Mouse (Mus musculus) forebrain, embryonic 16.5 days (tissue): ENCODE measurements around the gene Dnah8. TPM values are rescaled to one million over a fixed set of nuclear protein-coding genes. Genes with fewer than 3 reads are reported as not detected.

Source experiments
- ATAC-seq: fragments of 200-750 bp; cut with Nextera tagmentation; 2 replicates; pipeline ENCODE4 v1.8.0; 2017; ENCODE audit warnings: mild to moderate bottlenecking, moderate library complexity
- H3K27ac ChIP-seq: fragments of 300-500 bp; sonication (generic); 2 replicates; pipeline ENCODE4 v1.5.1; 2014; ENCODE audit warnings: low read length, control low read depth
- H3K27me3 ChIP-seq: fragments of 300-500 bp; sonication (generic); replicated peaks from 2 replicates; pipeline ENCODE4 v1.6.1; 2014; ENCODE audit warnings: low read length; ENCODE audit not compliant: control insufficient read depth, insufficient read depth
- H3K36me3 ChIP-seq: fragments of 300-500 bp; sonication (generic); 2 replicates; pipeline ENCODE4 v1.6.1; 2014; ENCODE audit not compliant: control insufficient read depth, insufficient read depth
- H3K4me1 ChIP-seq: fragments of 300-500 bp; sonication (generic); replicated peaks from 2 replicates; pipeline ENCODE4 v1.6.1; 2014; ENCODE audit warnings: low read length; ENCODE audit not compliant: control insufficient read depth, insufficient read depth
- H3K4me2 ChIP-seq: fragments of 300-500 bp; sonication (generic); 2 replicates; pipeline ENCODE4 v1.6.1; 2014; ENCODE audit warnings: mild to moderate bottlenecking, low read length, control low read depth
- H3K4me3 ChIP-seq: fragments of 300-500 bp; sonication (generic); replicated peaks from 2 replicates; pipeline ENCODE4 v1.5.1; 2014; ENCODE audit warnings: mild to moderate bottlenecking, low read length, control low read depth
- H3K9ac ChIP-seq: fragments of 300-500 bp; sonication (generic); replicated peaks from 2 replicates; pipeline ENCODE4 v1.6.1; 2014; ENCODE audit warnings: low read depth, low read length, control low read depth
- H3K9me3 ChIP-seq: fragments of 300-500 bp; sonication (generic); 2 replicates; pipeline ENCODE4 v1.6.1; 2016; ENCODE audit warnings: low read length; ENCODE audit not compliant: control insufficient read depth
- WGBS: fragments of 180-500 bp; shearing (Covaris S2); extraction: QIAGEN DNeasy Blood & Tissue Kit; methylation state at CpG from one replicate; pipeline ENCODE4 v1.1.7; 2014; 5-methylcytosine and 5-hydroxymethylcytosine counted together
- polyA plus RNA-seq: library from polyadenylated mRNA; unstranded; fragments of >200 nt; fragmentation: Nextera tagmentation; extraction: Ambion mirVana; gene quantifications from 2 replicates; pipeline ENCODE4 v1.2.1, GENCODE M21; 2015

Gene Dnah8
- polyA plus RNA-seq, 1 experiment from 2014 or later: 1.6 TPM

DNA sequence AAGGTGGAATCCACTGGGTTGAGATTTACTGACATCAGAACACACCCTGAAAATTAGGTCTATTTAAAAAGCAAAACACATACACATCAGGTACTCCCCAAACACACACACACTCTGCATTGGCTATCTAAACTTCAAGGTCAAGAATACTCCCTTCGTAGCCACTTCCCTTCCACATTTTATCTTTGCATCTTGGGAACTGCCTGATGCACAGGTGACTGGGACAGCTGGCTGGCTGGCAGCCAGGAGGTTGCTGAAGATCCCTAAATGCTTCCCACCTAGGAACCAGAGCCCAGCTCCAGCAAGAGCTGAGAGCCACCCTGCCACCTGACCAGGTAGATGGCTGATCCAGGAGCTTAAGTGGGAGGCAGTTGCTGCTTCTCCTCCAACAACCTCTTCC lies 212.9 kb downstream of the Dnah8 start:
- WGBS: 72% methylated on average over 1 of the region's 1 CpGs
- Histone ChIP-seq H3K4me2 (no peak overlapping the region), H3K9me3 (no peaks in the 10 kb centered on the region), H3K27me3 (no peaks in the 10 kb centered on the region), H3K27ac (no peak overlapping the region), H3K4me3 (no peak overlapping the region), H3K4me1 (0 out of 2 replicates have a peak, but pooled peaks cover 2% of the 10 kb centered on the region), H3K36me3 (no peaks in the 10 kb centered on the region), H3K9ac (no peak overlapping the region)
- ATAC-seq: no peak

DNA sequence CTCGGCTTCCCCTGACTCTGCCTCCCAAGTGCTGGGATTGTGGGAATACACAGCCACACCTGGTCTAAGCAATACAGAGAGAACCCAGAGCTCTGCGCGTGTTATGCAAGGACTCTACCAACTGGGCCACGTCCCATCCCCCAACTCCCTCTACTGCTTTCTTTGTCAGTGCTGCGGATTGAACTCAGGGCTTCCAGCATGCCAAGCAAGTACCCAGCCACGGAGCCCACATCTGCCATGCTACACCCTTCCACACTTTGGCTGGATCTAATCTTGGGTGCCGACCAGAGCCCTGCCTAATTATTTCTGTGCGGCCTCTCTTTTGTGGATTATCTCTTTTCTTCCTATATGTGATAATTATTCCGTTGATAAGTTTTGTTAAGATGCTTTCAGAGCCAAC lies 215.9 kb downstream of the Dnah8 start:
- no peak overlapping the region for H3K4me2 ChIP-seq
- H3K4me3 ChIP-seq: no peak overlapping the region
- 20% methylated on average over 9 of the region's 9 CpGs for WGBS
- H3K27me3 ChIP-seq: no peaks in the 10 kb centered on the region
- H3K4me1 ChIP-seq: 0 out of 2 replicates have a peak, but pooled peaks cover 2% of the 10 kb centered on the region
- no peaks in the 10 kb centered on the region for H3K36me3 ChIP-seq
- 0 out of 2 replicates have a peak overlapping the region, but pooled peaks have one; percentile 30 for H3K27ac ChIP-seq
- ATAC-seq: peak; percentile 81
- H3K9ac ChIP-seq: no peak overlapping the region
- H3K9me3 ChIP-seq: no peaks in the 10 kb centered on the region

DNA sequence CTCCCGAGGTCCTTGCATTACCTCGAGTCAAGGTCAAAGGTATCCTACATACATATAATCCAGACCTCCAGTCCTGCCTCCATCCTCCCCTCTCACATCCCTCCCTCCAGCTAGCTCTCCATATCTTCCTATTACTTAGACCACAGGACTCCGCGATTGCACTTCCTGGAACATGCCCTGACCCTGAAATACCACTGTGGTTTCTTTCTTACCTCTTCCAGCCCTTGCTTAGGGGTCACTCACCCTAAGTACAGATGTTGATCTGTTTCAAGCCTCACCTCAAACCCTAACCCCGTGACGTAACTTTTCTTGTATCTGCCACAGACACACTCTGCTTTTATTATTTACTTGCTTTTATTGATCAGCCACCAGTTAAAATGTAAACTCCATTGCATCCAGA lies 218.2 kb downstream of the Dnah8 start:
- Histone ChIP-seq H3K9me3 (no peaks in the 10 kb centered on the region), H3K9ac (no peak overlapping the region), H3K27ac (no peak overlapping the region), H3K4me3 (no peak overlapping the region), H3K4me1 (0 out of 2 replicates have a peak, but pooled peaks cover 2% of the 10 kb centered on the region), H3K4me2 (no peak overlapping the region), H3K27me3 (no peaks in the 10 kb centered on the region), H3K36me3 (no peaks in the 10 kb centered on the region)
- WGBS: 91% methylated on average over 6 of the region's 6 CpGs
- ATAC-seq: no peak

GRCm38 (mm10) chr17:30844321-30844791 lies 220.2 kb downstream of the Dnah8 start:
- H3K9ac ChIP-seq: no peak overlapping the region
- no peak overlapping the region for H3K27ac ChIP-seq
- no peak overlapping the region for H3K4me3 ChIP-seq
- no peaks in the 10 kb centered on the region for H3K27me3 ChIP-seq
- 0 out of 2 replicates have a peak, but pooled peaks cover 2% of the 10 kb centered on the region for H3K4me1 ChIP-seq
- H3K9me3 ChIP-seq: no peaks in the 10 kb centered on the region
- 54% methylated on average over 9 of the region's 9 CpGs for WGBS
- no peak for ATAC-seq
- H3K4me2 ChIP-seq: no peak overlapping the region
- no peaks in the 10 kb centered on the region for H3K36me3 ChIP-seq

DNA sequence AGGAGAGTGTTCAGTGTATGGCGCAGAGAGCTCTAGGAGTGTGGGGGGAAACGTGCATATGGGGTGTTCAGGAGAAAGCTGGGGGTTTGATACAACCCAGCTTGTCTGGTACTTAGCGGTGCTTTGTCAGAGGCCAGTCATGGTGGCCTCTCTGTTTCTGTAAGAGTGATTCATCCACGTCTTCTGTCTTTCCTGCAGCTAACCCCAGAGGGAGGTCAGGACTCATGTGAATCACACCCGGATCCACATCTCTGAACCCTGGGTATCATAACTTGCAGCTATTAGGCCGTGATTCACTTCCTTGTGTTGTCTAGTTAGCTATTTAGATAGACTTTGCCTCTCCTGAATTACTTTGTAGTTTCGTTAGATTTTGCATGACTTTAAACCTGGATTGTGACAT lies 223.3 kb downstream of the Dnah8 start:
- Histone ChIP-seq H3K27ac (no peak overlapping the region), H3K36me3 (no peaks in the 10 kb centered on the region), H3K4me2 (no peak overlapping the region), H3K9me3 (no peaks in the 10 kb centered on the region), H3K4me3 (no peak overlapping the region), H3K9ac (no peak overlapping the region), H3K4me1 (no peaks in the 10 kb centered on the region), H3K27me3 (no peaks in the 10 kb centered on the region)
- no peak for ATAC-seq
- WGBS: 89% methylated on average over 7 of the region's 7 CpGs

DNA sequence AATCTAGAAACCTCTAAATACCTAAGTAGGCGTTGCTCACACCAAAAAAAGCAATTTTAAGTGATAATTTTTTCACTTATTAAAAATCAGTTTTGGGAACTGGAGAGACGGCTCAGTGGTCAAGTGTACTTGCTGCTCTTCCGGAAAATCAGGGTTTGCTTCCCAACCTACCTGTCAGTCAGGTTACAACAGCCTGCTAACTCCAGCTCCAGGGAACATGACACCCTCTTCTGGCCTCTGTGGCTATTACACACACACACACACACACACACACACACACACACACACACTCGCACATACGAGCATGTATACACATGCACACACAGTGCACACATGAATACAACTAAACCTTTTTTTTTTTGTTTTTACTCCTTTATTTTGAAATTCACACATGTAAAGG lies 223.9 kb downstream of the Dnah8 start:
- 89% methylated on average over 5 of the region's 5 CpGs for WGBS
- no peaks in the 10 kb centered on the region for H3K36me3 ChIP-seq
- ATAC-seq: no peak
- H3K27ac ChIP-seq: no peak overlapping the region
- no peaks in the 10 kb centered on the region for H3K9me3 ChIP-seq
- H3K4me1 ChIP-seq: no peaks in the 10 kb centered on the region
- no peak overlapping the region for H3K4me3 ChIP-seq
- no peak overlapping the region for H3K9ac ChIP-seq
- H3K27me3 ChIP-seq: no peaks in the 10 kb centered on the region
- H3K4me2 ChIP-seq: no peak overlapping the region

DNA sequence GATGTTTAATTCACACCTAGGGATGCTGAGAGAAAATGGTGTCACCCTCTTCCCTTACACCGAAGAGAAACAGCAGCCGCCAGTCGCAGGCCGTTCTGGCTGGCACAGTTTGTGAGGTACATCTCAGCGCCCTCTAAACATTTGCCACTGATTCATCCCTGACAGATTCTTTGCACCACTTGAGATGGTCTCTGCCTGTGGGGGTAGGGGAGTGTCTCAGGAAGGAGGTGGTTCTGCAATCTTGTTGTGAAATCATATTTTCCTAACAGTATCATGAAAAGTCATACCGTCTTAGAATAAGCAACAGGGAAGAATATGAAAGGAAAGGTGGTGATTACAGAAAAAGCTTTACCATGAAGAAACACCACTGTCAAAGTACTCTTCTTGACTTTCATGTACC lies 224.7 kb downstream of the Dnah8 start:
- H3K9ac ChIP-seq: no peak overlapping the region
- no peaks in the 10 kb centered on the region for H3K36me3 ChIP-seq
- ATAC-seq: no peak
- no peak overlapping the region for H3K4me2 ChIP-seq
- 92% methylated on average over 6 of the region's 6 CpGs for WGBS
- no peaks in the 10 kb centered on the region for H3K9me3 ChIP-seq
- H3K27me3 ChIP-seq: no peaks in the 10 kb centered on the region
- H3K4me3 ChIP-seq: no peak overlapping the region
- H3K27ac ChIP-seq: no peak overlapping the region
- no peaks in the 10 kb centered on the region for H3K4me1 ChIP-seq

GRCm38 (mm10) chr17:30849813-30850212 lies 225.7 kb downstream of the Dnah8 start:
- H3K27me3 ChIP-seq: no peaks in the 10 kb centered on the region
- H3K9ac ChIP-seq: no peak overlapping the region
- no peak overlapping the region for H3K4me3 ChIP-seq
- no peak overlapping the region for H3K4me2 ChIP-seq
- no peaks in the 10 kb centered on the region for H3K9me3 ChIP-seq
- H3K4me1 ChIP-seq: no peaks in the 10 kb centered on the region
- H3K36me3 ChIP-seq: no peaks in the 10 kb centered on the region
- WGBS: 93% methylated on average over 12 of the region's 12 CpGs
- H3K27ac ChIP-seq: no peak overlapping the region
- ATAC-seq: no peak

GRCm38 (mm10) chr17:30852345-30852744 lies 228.2 kb downstream of the Dnah8 start:
- Histone ChIP-seq H3K36me3 (no peaks in the 10 kb centered on the region), H3K4me3 (no peak overlapping the region), H3K4me1 (no peaks in the 10 kb centered on the region), H3K4me2 (no peak overlapping the region), H3K27ac (no peak overlapping the region), H3K9me3 (no peaks in the 10 kb centered on the region), H3K27me3 (no peaks in the 10 kb centered on the region), H3K9ac (no peak overlapping the region)
- no peak for ATAC-seq

DNA sequence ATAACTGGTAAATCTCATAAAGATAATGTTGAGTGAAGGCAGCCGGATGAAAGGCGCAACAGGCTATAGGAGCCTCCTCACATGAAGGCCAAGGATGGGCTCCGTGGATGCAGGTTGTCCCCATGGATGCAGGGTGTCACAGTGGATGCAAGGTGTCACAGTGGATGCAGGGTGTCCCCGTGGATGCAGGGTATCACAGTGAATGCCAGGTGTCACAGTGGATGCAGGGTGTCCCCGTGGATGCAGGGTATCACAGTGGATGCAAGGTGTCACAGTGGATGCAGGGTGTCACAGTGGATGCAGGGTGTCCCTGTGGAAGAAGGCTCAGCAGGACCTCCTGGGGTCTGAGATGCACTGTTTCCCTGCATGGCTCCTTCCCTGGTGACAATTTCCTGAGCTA lies 233.2 kb downstream of the Dnah8 start:
- no peak overlapping the region for H3K4me3 ChIP-seq
- WGBS: 93% methylated on average over 5 of the region's 5 CpGs
- H3K9me3 ChIP-seq: no peaks in the 10 kb centered on the region
- H3K4me1 ChIP-seq: peaks cover 15% of the 10 kb centered on the region
- ATAC-seq: no peak
- H3K36me3 ChIP-seq: no peaks in the 10 kb centered on the region
- H3K27me3 ChIP-seq: no peaks in the 10 kb centered on the region
- H3K9ac ChIP-seq: no peak overlapping the region
- H3K27ac ChIP-seq: no peak overlapping the region
- H3K4me2 ChIP-seq: no peak overlapping the region
